Mouse (Mus musculus) midbrain, embryonic 15.5 days (tissue): Measurements from ENCODE around the gene Sh3glb1. TPM values are rescaled to one million over a fixed set of nuclear protein-coding genes. Genes with fewer than 3 reads are reported as not detected.

Source experiments
- ATAC-seq: fragments of 200-750 bp; cut with Nextera tagmentation; replicated peaks from 2 replicates; pipeline ENCODE4 v1.8.0; 2017; ENCODE audit warnings: moderate TSS enrichment
- H3K27ac ChIP-seq: fragments of 300-500 bp; sonication (generic); 2 replicates; pipeline ENCODE4 v1.5.1; 2015; ENCODE audit warnings: mild to moderate bottlenecking, inconsistent platforms
- H3K27me3 ChIP-seq: fragments of 300-500 bp; sonication (generic); replicated peaks from 2 replicates; pipeline ENCODE4 v1.6.1; 2015; ENCODE audit warnings: inconsistent platforms
- H3K36me3 ChIP-seq: fragments of 300-500 bp; sonication (generic); replicated peaks from 2 replicates; pipeline ENCODE4 v1.6.1; 2015; ENCODE audit warnings: inconsistent platforms
- H3K4me1 ChIP-seq: fragments of 300-500 bp; sonication (generic); 2 replicates; pipeline ENCODE4 v1.6.1; 2015; ENCODE audit warnings: inconsistent platforms
- H3K4me2 ChIP-seq: fragments of 300-500 bp; sonication (generic); 2 replicates; pipeline ENCODE4 v1.6.1; 2015; ENCODE audit warnings: inconsistent platforms, mild to moderate bottlenecking, moderate library complexity
- H3K4me3 ChIP-seq: fragments of 300-500 bp; sonication (generic); 2 replicates; pipeline ENCODE4 v1.5.1; 2015; ENCODE audit warnings: mild to moderate bottlenecking, inconsistent platforms
- H3K9ac ChIP-seq: fragments of 300-500 bp; sonication (generic); 2 replicates; pipeline ENCODE4 v1.6.1; 2015; ENCODE audit warnings: mild to moderate bottlenecking, inconsistent platforms
- H3K9me3 ChIP-seq: fragments of 300-500 bp; sonication (generic); 2 replicates; pipeline ENCODE4 v1.6.1; 2016; ENCODE audit warnings: inconsistent platforms
- WGBS: fragments of 180-500 bp; shearing (Covaris S2); methylation state at CpG from one replicate; pipeline ENCODE4 v1.1.7; 2015; ENCODE audit warnings: mixed read lengths; 5-methylcytosine and 5-hydroxymethylcytosine counted together
- polyA plus RNA-seq: library from polyadenylated mRNA; unstranded; fragments of >200 nt; fragmentation: Nextera tagmentation; extraction: Ambion mirVana; gene quantifications from 2 replicates; pipeline ENCODE4 v1.2.1, GENCODE M21; 2015

Gene Sh3glb1
- polyA plus RNA-seq, 1 experiment from 2014 or later = 108 TPM

DNA sequence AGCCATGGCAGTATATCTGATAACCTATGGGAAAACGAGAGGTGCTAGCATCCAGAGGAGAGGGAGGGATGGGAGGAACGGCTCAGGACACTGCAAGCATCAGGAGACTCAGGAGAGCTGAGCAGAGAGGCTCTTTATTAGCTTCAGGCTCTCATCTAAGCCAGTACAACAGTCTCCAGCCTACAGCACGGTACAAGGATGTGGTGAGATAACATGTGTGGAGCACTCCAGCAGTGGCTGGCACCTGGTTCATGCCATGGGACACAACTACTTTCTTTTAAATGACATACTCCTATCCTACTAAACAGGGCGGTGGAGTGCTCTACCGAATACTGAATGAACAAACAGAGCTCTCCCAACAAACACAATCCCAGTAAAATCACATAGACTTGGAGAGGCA lies 38.6 kb downstream of the Sh3glb1 start:
- Histone ChIP-seq H3K4me3 (no peak overlapping the region), H3K4me1 (no peaks in the 10 kb centered on the region), H3K27me3 (no peaks in the 10 kb centered on the region), H3K36me3 (0 out of 2 replicates have a peak, but pooled peaks cover 3% of the 10 kb centered on the region), H3K4me2 (no peak overlapping the region), H3K9ac (no peak overlapping the region), H3K27ac (no peak overlapping the region), H3K9me3 (no peaks in the 10 kb centered on the region)
- ATAC-seq = no peak
- WGBS = 82% methylated on average over 5 of the region's 5 CpGs

GRCm38 (mm10) chr3:144679701-144680159 lies 40.4 kb downstream of the Sh3glb1 start:
- Histone ChIP-seq H3K4me3 (no peak overlapping the region), H3K27me3 (no peaks in the 10 kb centered on the region), H3K4me1 (no peaks in the 10 kb centered on the region), H3K27ac (no peak overlapping the region), H3K4me2 (no peak overlapping the region), H3K36me3 (no peaks in the 10 kb centered on the region), H3K9ac (no peak overlapping the region), H3K9me3 (no peaks in the 10 kb centered on the region)
- WGBS = 82% methylated on average over 8 of the region's 8 CpGs
- ATAC-seq = no peak

- 80% methylated on average over 4 of the region's 4 CpGs for WGBS
- no peak for ATAC-seq
Measured at GRCm38 (mm10) chr3:144679137-144679536, 41.0 kb downstream of the Sh3glb1 start.

DNA sequence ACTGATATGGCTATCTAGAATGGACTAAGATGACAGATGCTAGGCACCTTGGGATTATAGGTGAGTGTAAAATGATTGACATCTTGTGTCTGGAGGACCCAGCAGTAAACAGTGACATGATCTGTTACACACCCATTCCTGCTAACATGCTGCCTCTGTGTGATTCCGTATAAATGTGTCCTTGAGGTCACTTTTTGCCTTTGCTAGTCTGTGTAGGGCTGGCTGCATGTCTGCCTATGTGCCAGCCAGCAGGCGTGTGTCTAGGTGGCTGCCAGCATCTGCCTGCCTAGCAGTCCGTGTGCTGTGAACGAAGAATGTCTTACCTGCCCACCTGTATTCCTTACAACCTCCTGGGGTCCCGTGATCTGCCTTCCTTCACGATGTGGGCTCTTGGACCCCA lies 42.4 kb downstream of the Sh3glb1 start:
- ATAC-seq = no peak

More at GRCm38 (mm10) chr3:144679137-144679536, 41.0 kb downstream of the Sh3glb1 start:
- H3K4me1 ChIP-seq = no peaks in the 10 kb centered on the region
- H3K4me3 ChIP-seq = no peak overlapping the region
- no peaks in the 10 kb centered on the region for H3K9me3 ChIP-seq
- no peak overlapping the region for H3K27ac ChIP-seq
- H3K9ac ChIP-seq = no peak overlapping the region
- H3K27me3 ChIP-seq = no peaks in the 10 kb centered on the region
- H3K4me2 ChIP-seq = no peak overlapping the region
- H3K36me3 ChIP-seq = no peaks in the 10 kb centered on the region

DNA sequence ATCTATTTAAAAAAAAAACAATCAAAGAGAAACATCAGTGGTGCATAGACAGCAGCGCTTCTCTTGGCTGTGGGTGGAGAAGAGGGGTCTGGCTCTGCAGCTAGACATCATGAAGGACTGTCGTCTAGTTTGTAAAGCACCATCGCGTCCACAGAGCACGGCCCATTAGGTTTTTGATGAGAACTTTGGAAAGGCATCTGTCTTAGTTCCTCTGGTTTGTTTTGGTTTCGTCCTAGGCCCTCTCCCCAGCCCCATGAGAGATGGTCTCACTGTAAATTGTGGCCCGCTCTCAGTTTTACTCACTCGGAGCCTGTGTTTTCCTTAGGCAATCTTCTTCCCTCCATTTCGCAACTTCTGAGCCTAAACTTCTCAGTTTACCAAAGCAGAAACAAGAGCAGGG lies 43.9 kb downstream of the Sh3glb1 start:
- Histone ChIP-seq H3K36me3 (no peaks in the 10 kb centered on the region), H3K9ac (no peak overlapping the region), H3K4me1 (no peaks in the 10 kb centered on the region), H3K27me3 (no peaks in the 10 kb centered on the region), H3K4me2 (no peak overlapping the region), H3K27ac (no peak overlapping the region), H3K4me3 (no peak overlapping the region), H3K9me3 (no peaks in the 10 kb centered on the region)
- ATAC-seq = no peak
- WGBS = 88% methylated on average over 9 of the region's 9 CpGs

More for the DNA sequence above, 42.4 kb downstream of the Sh3glb1 start:
- Histone ChIP-seq H3K4me3 (no peak overlapping the region), H3K4me2 (no peak overlapping the region), H3K9me3 (no peaks in the 10 kb centered on the region), H3K27me3 (no peaks in the 10 kb centered on the region), H3K9ac (no peak overlapping the region), H3K36me3 (no peaks in the 10 kb centered on the region), H3K27ac (no peak overlapping the region), H3K4me1 (no peaks in the 10 kb centered on the region)
- WGBS = 93% methylated on average over 6 of the region's 6 CpGs

DNA sequence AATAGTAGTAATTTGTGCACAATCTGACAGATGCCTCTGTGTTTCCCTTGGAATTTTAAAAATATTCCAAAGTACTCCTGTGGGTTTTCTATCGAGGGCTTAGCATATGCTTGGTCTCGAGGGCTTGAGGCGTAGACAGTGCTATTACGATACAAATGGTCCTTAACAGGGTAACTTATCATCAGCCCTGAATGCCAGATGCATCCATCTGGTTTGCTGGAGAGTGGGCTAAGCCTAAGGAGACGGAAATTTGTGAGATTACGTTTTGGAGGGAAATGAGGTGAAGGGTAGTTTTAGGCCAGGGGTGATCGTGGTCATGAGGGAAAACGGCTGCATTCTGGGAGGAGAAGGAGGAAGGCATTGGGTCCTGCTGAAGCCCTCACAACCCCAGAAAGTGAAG lies 48.1 kb downstream of the Sh3glb1 start:
- no peak for ATAC-seq
- Histone ChIP-seq H3K4me2 (no peak overlapping the region), H3K27me3 (no peaks in the 10 kb centered on the region), H3K27ac (no peak overlapping the region), H3K4me1 (no peaks in the 10 kb centered on the region), H3K9me3 (no peaks in the 10 kb centered on the region), H3K36me3 (no peaks in the 10 kb centered on the region), H3K4me3 (no peak overlapping the region), H3K9ac (no peak overlapping the region)
- WGBS = 76% methylated on average over 8 of the region's 8 CpGs

GRCm38 (mm10) chr3:144669944-144670874 lies 49.9 kb downstream of the Sh3glb1 start:
- WGBS = 44% methylated on average over 14 of the region's 14 CpGs
- no peak overlapping the region for H3K4me2 ChIP-seq
- no peak overlapping the region for H3K27ac ChIP-seq
- no peaks in the 10 kb centered on the region for H3K4me1 ChIP-seq
- H3K9me3 ChIP-seq = no peaks in the 10 kb centered on the region
- no peak for ATAC-seq
- no peaks in the 10 kb centered on the region for H3K36me3 ChIP-seq
- H3K27me3 ChIP-seq = no peaks in the 10 kb centered on the region
- no peak overlapping the region for H3K4me3 ChIP-seq
- no peak overlapping the region for H3K9ac ChIP-seq

DNA sequence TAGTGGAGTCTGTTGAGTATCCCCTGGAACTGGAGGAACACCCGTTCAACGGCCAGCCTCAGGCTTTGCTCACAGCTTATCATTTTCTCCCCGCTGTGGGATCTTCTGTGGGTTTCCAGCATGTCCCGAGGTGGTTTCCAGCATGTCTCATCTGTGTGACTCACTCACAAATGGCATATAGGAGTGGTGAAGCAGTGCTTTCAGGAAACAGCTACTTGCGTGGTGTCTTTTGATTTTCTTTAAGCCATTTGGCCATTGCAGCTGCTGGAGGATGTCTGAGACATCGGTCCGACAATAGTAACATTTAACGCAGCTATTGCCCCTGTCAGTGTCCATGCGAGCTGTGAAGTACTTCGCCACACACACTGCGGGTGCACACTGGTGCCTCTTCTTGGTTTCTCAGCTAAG lies 50.7 kb downstream of the Sh3glb1 start:
- Histone ChIP-seq H3K27me3 (no peaks in the 10 kb centered on the region), H3K27ac (no peak overlapping the region), H3K4me2 (no peak overlapping the region), H3K9ac (no peak overlapping the region), H3K9me3 (no peaks in the 10 kb centered on the region), H3K4me3 (no peak overlapping the region), H3K4me1 (no peaks in the 10 kb centered on the region), H3K36me3 (no peaks in the 10 kb centered on the region)
- 60% methylated on average over 11 of the region's 11 CpGs for WGBS
- no peak for ATAC-seq

DNA sequence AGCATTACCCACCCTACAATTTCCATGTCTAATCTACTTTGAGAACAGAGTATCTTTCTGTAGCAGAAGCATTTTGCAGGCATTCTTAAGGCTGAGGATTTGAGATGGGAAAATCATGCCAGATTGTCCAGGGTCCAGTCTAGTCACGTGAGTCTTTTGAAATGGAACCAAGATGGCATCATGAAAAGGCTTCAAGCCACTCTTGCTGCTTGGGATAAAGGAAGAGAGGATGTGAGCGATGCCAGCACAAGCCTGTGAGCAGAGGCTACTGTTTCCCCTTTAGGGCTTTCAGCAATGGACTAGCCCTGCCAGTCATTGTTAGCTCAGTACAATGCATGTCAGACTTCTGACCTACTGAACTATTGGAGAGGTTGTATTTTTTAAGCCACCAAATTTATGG lies 51.2 kb downstream of the Sh3glb1 start:
- H3K4me3 ChIP-seq = no peak overlapping the region
- H3K36me3 ChIP-seq = no peaks in the 10 kb centered on the region
- 52% methylated on average over 2 of the region's 2 CpGs for WGBS
- H3K4me2 ChIP-seq = no peak overlapping the region
- no peak overlapping the region for H3K27ac ChIP-seq
- H3K4me1 ChIP-seq = no peaks in the 10 kb centered on the region
- no peaks in the 10 kb centered on the region for H3K27me3 ChIP-seq
- H3K9me3 ChIP-seq = no peaks in the 10 kb centered on the region
- no peak overlapping the region for H3K9ac ChIP-seq
- ATAC-seq = peak; percentile 51; the same call in 1 of the 2 replicates

GRCm38 (mm10) chr3:144668039-144668438 lies 52.1 kb downstream of the Sh3glb1 start:
- H3K27me3 ChIP-seq = no peaks in the 10 kb centered on the region
- no peak overlapping the region for H3K4me2 ChIP-seq
- no peaks in the 10 kb centered on the region for H3K36me3 ChIP-seq
- ATAC-seq = no peak
- no peak overlapping the region for H3K4me3 ChIP-seq
- H3K27ac ChIP-seq = no peak overlapping the region
- H3K4me1 ChIP-seq = no peaks in the 10 kb centered on the region
- no peak overlapping the region for H3K9ac ChIP-seq
- 87% methylated on average over 9 of the region's 9 CpGs for WGBS
- H3K9me3 ChIP-seq = no peaks in the 10 kb centered on the region

- no peak overlapping the region for H3K27ac ChIP-seq
- no peak for ATAC-seq
- WGBS = 55% methylated on average over 22 of the region's 22 CpGs
- no peak overlapping the region for H3K4me2 ChIP-seq
- H3K9ac ChIP-seq = no peak overlapping the region
- H3K27me3 ChIP-seq = no peaks in the 10 kb centered on the region
- no peaks in the 10 kb centered on the region for H3K9me3 ChIP-seq
- H3K36me3 ChIP-seq = no peaks in the 10 kb centered on the region
- no peak overlapping the region for H3K4me3 ChIP-seq
- no peaks in the 10 kb centered on the region for H3K4me1 ChIP-seq
Measured at GRCm38 (mm10) chr3:144664363-144665299, 55.5 kb downstream of the Sh3glb1 start.

GRCm38 (mm10) chr3:144663415-144664093 lies 56.6 kb downstream of the Sh3glb1 start:
- no peaks in the 10 kb centered on the region for H3K27me3 ChIP-seq
- WGBS = 95% methylated on average over 7 of the region's 7 CpGs

More at GRCm38 (mm10) chr3:144663415-144664093, 56.6 kb downstream of the Sh3glb1 start:
- Histone ChIP-seq H3K4me3 (no peak overlapping the region), H3K4me1 (no peaks in the 10 kb centered on the region), H3K9ac (no peak overlapping the region), H3K36me3 (no peaks in the 10 kb centered on the region), H3K9me3 (no peaks in the 10 kb centered on the region), H3K4me2 (no peak overlapping the region), H3K27ac (no peak overlapping the region)
- ATAC-seq = no peak
